Mouse (Mus musculus) gastrocnemius, postnatal 4 days (tissue): ENCODE results near the gene Gpr142. TPM values are rescaled to one million over a fixed set of nuclear protein-coding genes. Genes with fewer than 3 reads are reported as not detected.

Experiments
- DNase-seq, 2 experiments: peaks; one replicate each; pipeline ENCODE4 v3.0.0; 2021 to 2022; ENCODE audit warnings: low spot score in 2 of 2, mixed read lengths in 2 of 2
- long read RNA-seq, 2 experiments: library from polyadenylated mRNA; stranded (forward); transcript quantifications; one replicate each; pipeline ENCODE4 v2.0.0; 2021
- total RNA-seq, 2 experiments: library from RNA; stranded (reverse); gene quantifications; 2 replicates each; pipeline ENCODE4 v1.2.3; 2021

The Gpr142 gene
- total RNA-seq = not detected
- long read RNA-seq, experiment 1 = 0 reads
- long read RNA-seq, experiment 2 = 0 reads

DNA sequence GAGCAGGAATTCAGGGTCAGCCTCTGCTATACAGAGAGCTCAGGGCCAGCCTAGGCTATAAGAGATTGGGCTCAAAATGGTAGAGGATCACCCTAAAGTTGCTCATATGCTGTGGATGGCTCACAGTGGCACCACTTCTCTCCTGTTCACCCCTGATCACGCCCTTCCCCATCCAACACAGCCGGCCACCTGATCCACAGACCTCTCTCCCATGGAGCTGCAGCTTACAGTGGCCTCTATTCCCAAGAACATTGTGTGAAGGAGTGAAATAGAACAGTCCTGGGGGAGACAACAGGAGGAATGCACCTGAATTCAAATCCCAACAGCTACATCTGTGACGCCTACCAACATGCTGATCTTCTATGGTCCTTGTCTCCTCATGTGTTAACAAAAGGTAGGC is at the start of gene Gpr142:
Gpr142 (plus strand) TSS at position 301 of the 400 bp plus-strand sequence.
- no peak for DNase-seq

DNA sequence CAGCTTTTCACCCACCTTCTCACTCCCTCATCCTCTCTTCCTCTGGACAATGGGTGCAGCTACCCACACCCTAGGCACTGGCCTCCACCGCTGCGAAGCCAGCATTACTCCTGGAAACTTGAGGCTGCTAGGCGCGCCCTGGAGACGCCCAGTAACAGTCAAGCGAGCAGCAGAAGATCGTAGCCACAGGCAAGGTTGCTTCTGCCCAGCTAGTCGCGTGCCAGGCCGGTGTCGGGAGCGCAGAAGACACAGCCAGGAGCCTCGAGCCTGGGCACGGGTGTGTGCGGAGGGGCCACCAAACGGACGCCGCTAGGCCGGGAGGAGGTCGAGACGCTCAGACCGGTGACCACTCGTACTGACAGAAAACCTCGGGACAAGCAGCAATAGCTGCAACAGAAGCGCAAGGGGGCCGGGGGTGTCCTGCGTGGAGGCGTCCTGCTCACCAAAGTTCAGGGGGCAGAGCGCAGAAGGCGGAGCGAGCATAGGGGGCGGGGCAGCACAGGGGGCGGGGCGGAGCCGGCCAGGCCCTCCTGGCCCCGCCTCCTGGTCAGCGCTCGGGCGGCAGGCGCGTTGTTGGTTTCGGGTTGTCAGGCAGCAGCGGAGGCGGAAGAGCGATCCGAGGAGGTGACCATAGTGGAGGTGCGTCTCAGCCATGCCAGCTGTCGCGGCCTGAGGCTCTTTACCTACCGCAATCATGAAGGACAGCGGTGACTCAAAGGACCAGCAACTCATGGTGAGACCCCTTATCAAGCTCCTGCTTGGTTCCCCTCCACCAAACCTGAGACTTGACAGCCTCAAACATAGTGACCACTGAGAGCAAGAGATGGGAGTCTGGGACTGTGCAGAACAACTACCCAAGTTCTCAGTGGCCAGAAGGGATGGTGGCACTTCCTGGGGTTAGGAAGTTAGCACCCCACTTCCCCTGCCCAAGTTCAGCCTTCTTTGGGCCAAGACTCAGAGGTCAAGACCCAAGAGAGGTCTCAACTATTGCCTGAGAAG is 33.6 kb upstream of the Gpr142 start, which contains the start of gene Kif19a:
Kif19a (plus strand) TSS at position 569 of the 999 bp plus-strand sequence.
- DNase-seq = peak in 1 of 2 experiments; percentile 52

DNA sequence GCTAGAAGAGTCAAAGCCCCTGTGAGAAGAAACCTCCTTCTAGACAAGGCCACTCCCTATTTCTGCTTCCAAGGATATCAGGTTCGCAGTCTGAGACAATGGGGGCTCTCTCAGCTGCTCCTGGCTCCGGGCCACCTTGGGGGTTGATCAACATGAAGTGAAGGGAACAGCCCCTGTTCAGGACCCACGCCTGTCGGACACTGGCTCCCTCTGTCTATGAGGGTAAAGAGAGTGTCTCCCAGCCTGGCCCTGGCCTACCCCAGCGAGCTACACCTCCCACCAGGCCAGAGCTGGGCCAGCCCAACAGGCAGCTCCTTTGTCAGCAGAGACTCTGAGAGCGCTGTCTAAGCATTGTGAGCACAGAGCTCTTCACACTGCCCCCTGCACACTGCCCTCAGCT is 28.8 kb upstream of the Gpr142 start:
- peak in 1 of 2 experiments; percentile 33 for DNase-seq

DNA sequence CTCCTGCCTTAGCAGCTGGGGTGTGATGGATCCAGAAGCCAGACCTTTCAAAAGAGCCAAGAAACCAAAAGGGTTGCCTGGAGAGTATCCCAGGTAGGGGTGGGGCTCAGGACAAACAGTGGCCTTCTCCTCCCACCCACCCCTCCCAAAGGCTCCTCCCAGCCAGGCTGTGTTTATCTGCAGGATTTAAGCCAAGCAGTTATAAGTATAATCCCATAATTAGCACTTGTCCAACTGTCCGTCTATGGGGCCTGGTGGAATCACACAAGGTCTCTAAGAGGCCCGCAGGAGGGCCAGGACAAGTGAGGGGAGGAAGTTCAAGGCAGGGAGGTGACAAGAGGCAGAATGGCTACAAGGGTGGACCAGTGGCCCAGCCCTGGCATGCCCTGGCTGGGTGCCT is 26.8 kb upstream of the Gpr142 start:
- no peak for DNase-seq

DNA sequence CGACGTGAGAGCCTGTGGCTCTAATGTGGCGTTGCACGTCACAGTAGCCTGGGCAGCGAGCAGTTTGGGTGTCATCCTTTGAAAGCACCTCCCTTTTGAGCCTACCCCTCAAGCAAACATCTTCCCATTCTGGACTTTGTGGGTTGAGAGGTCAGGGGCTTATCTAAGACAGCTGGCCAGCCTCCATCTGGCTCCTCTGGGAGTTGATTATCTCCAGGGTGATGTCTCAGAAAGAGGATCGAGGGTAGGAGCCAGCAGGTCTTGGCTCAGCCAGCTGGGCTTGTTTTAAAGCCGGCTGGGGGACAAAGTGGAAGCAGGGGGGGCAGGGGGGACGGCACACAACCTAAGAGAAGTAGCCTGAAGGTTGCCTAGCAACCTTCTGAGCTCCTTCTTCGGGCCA is 18.6 kb upstream of the Gpr142 start:
- DNase-seq = no peak

DNA sequence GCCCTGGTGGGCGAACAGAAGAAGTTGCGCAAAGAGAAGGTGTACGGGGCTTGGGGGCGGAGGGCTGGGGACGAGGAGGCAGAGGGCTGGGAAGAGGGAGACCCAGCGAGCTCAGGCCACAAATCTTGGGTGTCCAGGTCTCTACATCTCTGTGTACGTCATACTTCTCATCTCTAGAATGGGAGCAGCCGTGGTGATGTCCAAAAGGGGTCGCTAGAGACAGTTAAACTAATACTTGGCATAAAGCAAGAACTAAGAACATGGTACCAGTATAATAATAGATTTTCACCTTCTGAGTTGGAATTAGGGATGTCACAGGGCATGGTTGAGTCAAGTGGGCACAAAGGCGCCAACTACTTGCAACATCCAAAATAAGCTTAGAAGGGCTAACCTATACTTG is 12.8 kb upstream of the Gpr142 start:
- no peak for DNase-seq

DNA sequence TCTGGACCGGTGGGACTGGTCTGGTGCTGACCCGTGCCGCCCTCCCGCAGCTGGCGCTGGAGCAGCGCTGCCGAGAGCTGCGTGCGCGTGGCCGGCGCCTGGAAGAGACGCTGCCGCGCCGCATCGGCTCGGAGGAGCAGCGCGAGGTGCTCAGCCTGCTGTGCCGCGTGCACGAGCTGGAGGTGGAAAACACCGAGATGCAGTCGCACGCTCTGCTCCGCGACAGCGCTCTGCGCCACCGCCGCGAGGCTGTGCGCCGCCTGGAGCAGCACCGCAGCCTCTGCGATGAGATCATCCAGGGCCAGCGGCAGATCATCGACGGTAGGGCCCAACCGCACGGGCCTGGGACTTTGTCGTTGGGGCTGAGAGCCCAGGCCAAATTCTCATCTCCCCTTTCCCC is 12.4 kb upstream of the Gpr142 start:
- no peak for DNase-seq

DNA sequence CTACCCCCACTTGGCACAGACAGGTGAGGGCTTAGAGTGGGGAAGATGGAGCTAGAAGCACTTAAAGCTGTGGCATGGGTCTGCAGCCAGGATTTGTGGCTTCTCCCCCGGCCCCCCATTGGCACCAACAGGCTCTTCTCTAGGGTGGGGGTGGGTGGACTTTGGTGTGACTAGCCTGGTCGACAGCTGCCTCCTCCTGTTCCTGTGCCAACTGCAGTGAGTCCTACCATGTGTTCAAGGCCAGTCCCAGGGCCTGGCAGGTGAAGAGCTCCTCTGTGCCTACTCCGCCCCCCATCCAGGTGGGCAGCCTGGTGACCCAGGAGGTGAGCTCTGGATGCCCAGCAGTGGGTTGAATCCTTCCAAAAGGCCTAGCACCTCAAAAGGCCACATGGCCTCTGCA is 11.1 kb upstream of the Gpr142 start:
- no peak for DNase-seq

DNA sequence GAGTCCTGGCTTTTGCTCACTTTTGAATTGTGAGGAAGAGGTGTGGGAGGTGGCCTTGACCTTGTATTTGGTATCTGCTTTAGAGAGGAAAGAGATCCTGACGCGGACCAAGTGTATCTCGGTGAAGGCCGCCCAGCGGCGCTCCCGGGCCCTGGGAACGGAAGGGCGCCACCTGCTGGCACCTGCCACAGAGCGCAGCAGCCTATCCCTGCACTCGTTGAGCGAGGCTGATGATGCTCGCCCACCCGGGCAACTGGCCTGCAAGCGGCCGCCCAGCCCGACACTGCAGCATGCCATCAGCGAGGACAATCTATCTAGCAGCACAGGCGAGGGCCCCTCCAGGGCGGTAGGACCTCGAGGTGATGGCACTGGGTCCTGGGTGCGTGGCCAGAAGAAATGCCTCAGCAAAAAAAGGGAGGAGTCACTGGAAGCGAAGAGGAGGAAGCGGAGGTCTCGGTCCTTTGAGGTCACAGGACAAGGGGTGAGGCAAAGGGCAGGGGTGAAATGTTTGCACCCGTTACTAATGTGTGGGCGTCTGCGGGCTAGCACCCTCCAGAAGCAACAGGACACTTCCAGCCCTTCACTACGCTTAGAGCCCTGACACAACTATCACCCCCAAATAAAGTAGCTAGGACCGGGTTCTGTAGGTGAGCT is 9.5 kb upstream of the Gpr142 start:
- peak; percentile 80 to 88 for DNase-seq

DNA sequence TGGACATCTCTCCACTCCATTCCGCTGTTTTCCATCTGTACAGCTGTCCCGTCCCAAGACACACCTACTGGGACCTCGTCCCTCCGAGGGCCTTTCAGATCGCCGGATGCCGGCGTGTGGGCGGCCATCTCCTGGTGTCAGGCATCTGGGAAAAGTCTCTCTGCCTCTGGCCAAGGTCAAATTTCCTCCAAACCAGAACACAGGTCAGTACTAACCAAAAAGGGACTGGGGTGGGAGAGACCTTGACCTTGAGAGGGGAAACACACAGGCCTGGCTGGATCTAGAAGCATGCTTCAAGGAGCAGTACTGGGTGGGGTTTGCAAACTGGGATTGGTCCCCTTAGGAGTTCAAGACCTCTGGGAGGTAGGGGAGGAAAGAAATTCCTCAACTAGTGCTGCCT is 9.0 kb upstream of the Gpr142 start:
- DNase-seq = no peak

DNA sequence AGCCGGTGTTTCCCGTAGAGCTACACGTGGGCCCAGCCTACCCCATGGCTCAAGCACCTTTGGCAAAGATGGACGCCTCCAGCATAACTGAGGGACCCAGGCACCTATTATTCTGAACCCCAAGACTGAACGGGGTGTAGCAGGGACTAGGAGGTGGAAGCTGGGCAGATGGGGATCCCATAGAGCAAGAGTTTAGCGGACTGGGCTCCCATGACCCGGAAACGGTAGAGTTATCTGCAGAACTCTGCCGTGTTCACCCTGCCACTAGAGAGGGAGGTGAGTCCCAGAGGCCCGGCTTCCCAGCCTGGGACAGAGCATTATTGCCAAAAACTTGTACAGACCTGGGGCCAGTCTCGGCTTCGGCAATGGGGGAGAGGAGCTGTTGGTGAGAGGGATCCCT is 8.6 kb upstream of the Gpr142 start:
- DNase-seq = no peak

DNA sequence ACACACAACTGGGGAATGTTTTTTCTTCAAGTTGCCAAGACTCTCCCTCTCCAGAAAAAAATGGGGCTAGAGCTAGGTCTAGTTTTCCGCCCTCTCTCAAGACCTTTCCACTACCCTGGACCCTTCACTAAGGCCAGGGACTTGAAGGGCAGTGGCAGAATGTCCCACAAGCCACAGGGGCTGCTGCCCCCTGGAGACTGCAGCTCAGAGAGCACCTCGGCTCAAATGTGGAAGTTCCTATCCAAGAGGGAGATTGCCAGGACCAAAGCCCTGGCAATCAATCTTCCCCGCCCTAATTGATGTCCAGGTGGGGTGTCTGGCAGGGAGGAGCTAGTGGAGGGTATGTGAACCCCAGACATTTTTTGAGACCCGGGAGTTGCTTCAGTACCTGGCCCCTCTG is 7.9 kb upstream of the Gpr142 start:
- no peak for DNase-seq

DNA sequence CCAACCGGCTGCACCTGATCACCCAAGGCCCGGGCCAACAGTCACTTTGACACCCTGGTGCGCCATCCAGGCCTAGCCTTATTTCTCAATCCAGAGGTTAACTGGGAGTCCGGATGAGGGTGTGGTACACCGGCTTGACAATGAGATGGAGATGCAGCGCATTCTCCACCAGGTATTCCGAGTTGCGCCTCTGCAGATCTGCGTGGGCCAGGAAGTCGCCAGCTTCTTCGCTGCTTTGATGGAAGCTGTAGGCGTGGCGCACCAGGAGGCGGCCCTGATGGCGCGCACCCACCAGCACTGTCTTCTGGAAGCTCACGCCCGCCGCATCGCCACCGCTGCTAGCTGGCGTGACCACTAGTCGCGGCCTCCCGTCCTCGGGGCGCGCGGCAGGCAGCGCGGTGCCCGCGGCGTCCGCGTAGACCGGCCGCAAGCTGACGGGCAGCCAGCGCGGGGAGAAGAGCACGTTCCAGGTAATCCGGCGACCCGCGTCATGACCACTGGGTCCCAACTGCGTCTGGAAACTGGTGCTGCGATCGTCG is 7.3 kb upstream of the Gpr142 start:
- no peak for DNase-seq

DNA sequence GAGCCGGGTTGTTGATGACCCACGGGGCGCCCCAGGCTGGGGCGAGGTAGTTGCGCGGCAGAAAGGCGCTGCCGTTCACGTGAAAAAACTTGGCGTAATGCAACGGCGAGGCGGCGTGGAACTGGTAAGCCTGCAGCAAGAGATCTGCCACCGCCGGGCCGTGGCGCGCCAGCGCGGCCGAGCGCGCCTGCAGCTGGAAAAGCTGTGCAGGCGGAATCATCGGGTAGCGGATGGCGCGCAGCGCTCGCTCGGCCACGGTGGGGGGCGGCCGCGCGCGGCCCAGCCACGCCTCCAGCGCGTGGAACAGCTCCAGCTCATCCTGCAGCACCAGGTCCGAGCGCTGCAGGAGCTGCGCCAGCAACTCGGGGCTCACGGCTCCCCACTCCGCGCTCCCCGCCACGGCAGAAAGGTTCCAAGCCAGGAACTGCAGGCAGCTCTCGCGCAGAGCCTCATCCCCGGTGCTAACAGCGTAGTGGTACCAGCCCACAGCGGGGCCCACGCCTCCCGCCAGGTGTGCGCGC is 6.8 kb upstream of the Gpr142 start:
- no peak for DNase-seq

DNA sequence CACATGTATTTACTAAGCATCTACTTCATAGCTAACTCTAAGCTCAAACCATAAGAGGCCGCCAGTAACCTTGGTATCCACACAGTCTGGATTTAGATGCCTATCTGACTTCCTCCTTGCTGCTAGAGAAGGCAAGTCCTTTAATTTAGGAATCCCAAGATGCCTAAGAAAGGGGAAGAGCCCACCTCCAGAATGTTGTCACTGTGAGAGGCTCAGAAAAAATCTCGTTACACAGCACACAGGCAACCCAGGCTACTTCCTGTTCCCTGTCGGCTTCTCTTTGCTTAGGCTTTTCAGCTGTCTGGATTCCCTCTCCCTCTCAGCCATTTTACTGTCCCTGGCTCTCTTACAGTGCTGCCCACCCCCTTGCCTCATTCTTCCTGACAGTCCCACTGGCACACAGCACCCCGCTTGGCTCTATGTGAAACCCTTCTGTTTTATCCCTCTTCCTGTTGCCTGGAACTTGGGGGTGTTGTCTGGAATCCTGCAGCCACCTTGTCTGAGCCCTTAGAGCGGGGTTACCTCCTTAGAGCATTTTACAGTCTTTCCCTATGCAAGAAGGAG is 5.7 kb upstream of the Gpr142 start:
- no peak for DNase-seq

DNA sequence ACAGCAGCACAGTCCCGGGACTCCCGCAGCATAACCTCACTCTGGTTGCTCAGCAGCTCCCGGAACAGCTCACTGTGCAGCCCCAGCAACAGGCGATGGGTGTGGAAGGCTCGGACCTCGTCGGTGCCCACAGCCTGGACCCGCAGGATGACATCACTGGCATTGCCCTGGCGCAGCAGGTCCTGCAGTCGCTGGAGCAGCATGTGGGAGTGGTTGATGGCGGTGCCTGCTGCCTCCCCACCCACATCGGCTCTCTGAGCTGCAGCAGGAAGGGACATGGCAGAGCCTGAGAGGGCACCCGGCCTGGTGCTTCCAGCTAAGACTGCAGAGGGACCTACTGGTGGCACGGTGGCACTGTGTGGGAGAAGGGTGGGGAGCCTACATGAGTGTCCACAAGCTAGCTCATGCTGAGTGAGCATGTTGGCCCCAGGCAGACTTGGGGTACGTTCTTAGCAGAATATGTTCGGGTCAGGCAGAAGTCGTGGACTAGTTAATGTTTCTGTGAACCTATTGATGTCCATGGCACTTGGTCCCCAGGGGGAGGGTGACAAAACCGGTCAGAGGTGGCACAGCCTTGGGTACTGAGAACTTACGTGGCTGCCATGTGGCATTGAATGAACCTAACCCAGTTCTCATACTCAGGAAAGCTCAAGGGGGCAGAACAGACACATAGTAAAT is 4.7 kb upstream of the Gpr142 start:
- no peak for DNase-seq

DNA sequence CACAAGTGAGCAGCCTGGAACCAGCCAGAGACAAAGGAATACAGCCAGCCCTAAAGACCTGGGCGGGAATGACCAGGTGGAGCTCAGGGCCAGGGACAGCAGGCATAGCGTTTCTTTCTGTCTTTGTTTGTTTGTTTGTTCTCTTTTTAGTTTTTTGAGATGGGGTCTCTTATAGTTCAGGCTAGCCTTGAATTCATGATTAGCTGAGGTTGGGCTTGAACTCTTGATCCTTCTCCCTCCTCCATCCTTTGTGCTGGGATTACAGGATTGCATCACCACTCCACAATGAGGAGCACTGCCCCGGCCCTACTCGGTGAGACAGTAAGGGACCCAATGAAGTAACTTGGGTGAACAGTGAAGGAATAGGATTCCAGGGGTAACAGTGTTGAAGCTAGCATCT is 4.0 kb upstream of the Gpr142 start:
- DNase-seq = no peak

DNA sequence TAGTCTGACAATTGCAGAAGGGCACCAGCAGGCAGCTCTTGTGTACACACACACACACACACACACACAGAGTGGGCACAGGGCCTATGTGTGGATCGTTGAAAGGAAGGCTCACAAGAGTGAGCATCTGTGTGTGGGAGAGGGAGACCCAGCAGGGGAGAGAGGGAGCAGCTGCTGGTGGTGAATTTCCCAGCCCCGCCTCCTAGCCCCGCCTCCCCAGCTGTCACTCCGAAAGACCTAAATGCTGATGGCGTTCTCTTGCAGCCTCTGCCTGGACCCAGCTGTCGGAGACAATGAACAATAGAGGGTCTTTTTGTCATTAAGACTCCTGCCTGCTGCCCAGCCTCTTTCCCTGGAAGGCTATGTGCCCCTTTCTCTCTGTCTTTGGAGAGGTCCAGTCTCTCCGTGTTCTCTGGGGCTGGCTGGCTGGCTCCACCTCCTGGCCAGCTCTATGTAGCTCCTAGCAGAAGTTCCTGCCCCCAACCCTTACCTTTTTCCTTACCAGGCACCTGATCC is 3.4 kb upstream of the Gpr142 start:
- peak in 1 of 2 experiments; percentile 68 for DNase-seq

DNA sequence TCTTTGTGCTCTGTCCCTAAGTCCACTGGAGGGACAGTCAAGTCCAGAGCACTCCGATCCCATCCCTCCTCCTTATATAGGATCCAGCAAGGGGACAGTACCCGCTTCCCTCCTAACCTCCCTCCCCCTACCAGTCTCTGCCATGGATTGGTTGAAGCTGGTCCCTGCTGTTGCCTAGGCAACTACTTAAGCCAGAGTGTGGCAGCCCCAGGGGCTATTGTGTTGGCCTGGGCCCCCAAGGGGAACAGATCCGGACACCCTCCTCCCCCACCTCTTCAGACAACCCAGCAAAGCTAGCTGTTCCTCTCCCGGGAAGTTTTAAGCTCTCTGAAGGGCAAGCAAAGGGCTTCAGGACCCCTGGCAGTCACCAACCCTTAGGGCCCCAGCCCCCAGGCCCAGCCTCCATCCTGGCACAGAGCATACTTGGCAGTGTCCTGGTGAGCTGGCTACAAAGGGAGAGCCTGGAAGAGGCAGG is 2.8 kb upstream of the Gpr142 start, which contains the start of gene Btbd17:
Btbd17 (minus strand) TSS at position 98 of the 475 bp plus-strand sequence.
- no peak for DNase-seq

DNA sequence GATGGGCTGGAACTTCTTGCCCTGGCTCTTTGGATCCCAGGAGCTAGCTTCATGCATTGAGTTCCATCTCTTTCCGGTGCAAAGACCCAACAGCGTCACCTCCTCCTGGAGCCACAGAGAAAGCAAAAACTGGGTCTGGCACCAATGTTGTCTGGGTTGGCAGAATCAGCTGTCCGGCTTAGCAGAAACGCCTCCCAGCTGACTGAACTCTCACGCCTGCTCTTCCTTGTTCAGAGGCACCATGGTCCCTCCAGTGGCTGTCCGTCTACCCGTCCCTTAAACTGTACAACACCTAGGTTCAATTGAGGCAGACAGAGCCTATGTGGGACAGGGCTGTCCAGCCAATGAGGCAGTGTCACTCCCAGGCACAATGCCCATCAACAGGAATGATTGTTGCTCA is 1.5 kb upstream of the Gpr142 start:
- no peak for DNase-seq
